In the genomic region with DNA sequence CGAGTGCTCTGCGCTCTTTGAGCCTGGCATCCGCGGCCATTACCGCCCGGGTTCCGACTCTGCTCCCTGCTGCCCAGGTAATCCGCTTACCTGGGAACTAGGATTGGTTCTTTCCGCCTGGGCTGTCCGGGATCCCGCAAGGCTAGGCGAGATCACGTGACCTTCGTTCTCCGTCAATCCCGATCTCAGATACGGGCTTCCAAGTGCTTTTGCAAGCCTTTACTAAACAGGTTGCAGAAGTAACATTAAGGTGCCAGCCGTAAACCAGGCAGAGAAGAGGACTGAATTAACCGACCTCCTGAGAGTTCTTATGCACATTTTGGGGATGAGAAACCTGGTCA, we compare ENCODE assay signal across 1 mouse cellular context.
TF ChIP-seq lines count a peak whose summit lies in the region.

No protein-coding gene starts in this region.

TF ChIP-seq in CH12.LX, 34 proteins besides CTCF, POLR2A, EP300 and RAD21:
- TF ChIP-seq ZMIZ1 (IDR thresholded peaks at IDR 0.05; ENCODE audit: low read depth, low read length) (peak; percentile 89; the same call in 1 of the 2 replicates), POLR2AphosphoS2 (IDR thresholded peaks at IDR 0.05; ENCODE audit: low read depth, low read length) (peak; percentile 8; the same call in 1 of the 2 replicates), MXI1 (IDR thresholded peaks at IDR 0.05; ENCODE audit: low read depth, low read length) (peak; percentile 70), GABPA (IDR thresholded peaks at IDR 0.05; ENCODE audit: insufficient replicate concordance, low read depth, low read length) (0 out of 2 replicates have a peak, but pooled peaks have one; percentile 2), USF2 (conservative IDR thresholded peaks at IDR 0.05; ENCODE audit: low read depth, low read length) (peak; percentile 89), MYC (IDR thresholded peaks at IDR 0.05; ENCODE audit: low read depth, low read length) (no peak), BHLHE40 (IDR thresholded peaks at IDR 0.05; ENCODE audit: low read depth, low read length) (peak; percentile 76), E2F4 (IDR thresholded peaks at IDR 0.05; ENCODE audit: insufficient replicate concordance, low read depth, low read length) (0 out of 2 replicates have a peak, but pooled peaks have one; percentile 34), JUN (IDR thresholded peaks at IDR 0.05; ENCODE audit: insufficient read depth, low read depth, low read length) (no peak), SIN3A (IDR thresholded peaks at IDR 0.05; ENCODE audit: low read length) (peak; percentile 9), UBTF (IDR thresholded peaks at IDR 0.05; ENCODE audit: low read depth, low read length) (0 out of 2 replicates have a peak, but pooled peaks have one; percentile 31), USF1 (IDR thresholded peaks at IDR 0.05; ENCODE audit: low read depth, low read length) (peak; percentile 82), JUND (conservative IDR thresholded peaks at IDR 0.05; ENCODE audit: low read depth, low read length) (no peak), MAX (IDR thresholded peaks at IDR 0.05; ENCODE audit: low read length) (peak; percentile 29; the same call in 1 of the 2 replicates)
